Mouse (Mus musculus) CH12.LX (cell line): ENCODE measurements at regions not wholly inside any gene's neighbourhood (a gene's known extent, or its start where the extent isn't known, plus 50 kb on each side); places are given as distances from the start of the nearest gene placed in this dataset.

Experiments
- DNase-seq: peaks from one replicate; pipeline ENCODE4 v3.0.0-alpha.2; 2013; ENCODE audit errors: extremely low read depth
- H3K27ac ChIP-seq: 2 replicates; pipeline ENCODE4 v1.5.1; 2012; ENCODE audit warnings: low read depth, mild to moderate bottlenecking, control low read depth, moderate library complexity; ENCODE audit not compliant: insufficient read depth
- H3K27me3 ChIP-seq: replicated peaks from 2 replicates; pipeline ENCODE3; 2012; ENCODE audit warnings: inconsistent platforms
- H3K36me3 ChIP-seq, 2 experiments: replicated peaks in 1 of 2; 2 replicates each; pipeline versions ENCODE3 to v1.6.1; 2012; ENCODE audit warnings: inconsistent platforms in 1 of 2, low read length in 1 of 2, mild to moderate bottlenecking in 1 of 2, mixed read lengths in 1 of 2, moderate library complexity in 1 of 2; ENCODE audit not compliant: control insufficient read depth in 1 of 2, insufficient read depth in 1 of 2
- H3K4me1 ChIP-seq, 2 experiments: 2 replicates each; pipeline ENCODE4 v1.6.1; 2012; ENCODE audit warnings: inconsistent platforms in 1 of 2, moderate library complexity in 1 of 2; ENCODE audit not compliant: insufficient read depth in 2 of 2, control insufficient read depth in 1 of 2
- H3K4me2 ChIP-seq: 2 replicates; pipeline ENCODE4 v1.6.1; 2012; ENCODE audit warnings: low read depth, mild to moderate bottlenecking, control low read depth; ENCODE audit not compliant: poor library complexity, insufficient read depth, severe bottlenecking
- H3K4me3 ChIP-seq, 3 experiments: fragments of 150-350 bp in 1 of 3; sonication (generic) in 1 of 3; replicated peaks in 1 of 3; 2 replicates each; pipeline versions ENCODE3 to v1.5.1; 2011 to 2012; ENCODE audit warnings: low read depth in 2 of 3, low read length in 2 of 3, mild to moderate bottlenecking in 2 of 3, moderate library complexity in 2 of 3, control low read depth in 1 of 3, improper control_type of control experiment in 1 of 3, inconsistent platforms in 1 of 3, mixed read lengths in 1 of 3; ENCODE audit not compliant: poor library complexity in 1 of 3
- H3K79me2 ChIP-seq: replicated peaks from 2 replicates; pipeline ENCODE4 v1.6.1; 2012; ENCODE audit warnings: mild to moderate bottlenecking, moderate library complexity; ENCODE audit not compliant: control insufficient read depth, poor library complexity, insufficient read depth, severe bottlenecking; ENCODE audit errors: extremely low read depth
- H3K9ac ChIP-seq: 2 replicates; pipeline ENCODE4 v1.6.1; 2012; ENCODE audit warnings: low read depth, mild to moderate bottlenecking, control low read depth, moderate library complexity; ENCODE audit not compliant: insufficient read depth
- H3K9me3 ChIP-seq: replicated peaks from 2 replicates; pipeline ENCODE3; 2012; ENCODE audit warnings: low read length, inconsistent platforms, mixed read lengths
- CHD1 ChIP-seq: IDR thresholded peaks from 2 replicates; pipeline ENCODE4 v1.6.1; 2012; ENCODE audit warnings: low read depth, low read length, improper control_type of control experiment, inconsistent platforms
- E2F4 ChIP-seq: IDR thresholded peaks from 2 replicates; pipeline ENCODE4 v1.6.1; 2011; ENCODE audit warnings: low read depth, low read length, improper control_type of control experiment; ENCODE audit not compliant: insufficient replicate concordance
- HCFC1 ChIP-seq: IDR thresholded peaks from 2 replicates; pipeline ENCODE4 v1.6.1; 2012; ENCODE audit warnings: low read depth, mild to moderate bottlenecking, inconsistent platforms, low read length, improper control_type of control experiment
- JUN ChIP-seq: IDR thresholded peaks from 2 replicates; pipeline ENCODE4 v1.6.1; 2011; ENCODE audit warnings: low read depth, mild to moderate bottlenecking, low read length, improper control_type of control experiment, moderate library complexity; ENCODE audit not compliant: insufficient read depth
- KAT2A ChIP-seq: IDR thresholded peaks from 2 replicates; pipeline ENCODE4 v1.6.1; 2012; ENCODE audit warnings: low read length, improper control_type of control experiment, inconsistent platforms; ENCODE audit not compliant: insufficient replicate concordance
- MAX ChIP-seq: IDR thresholded peaks from 2 replicates; pipeline ENCODE4 v1.6.1; 2011; ENCODE audit warnings: low read length, improper control_type of control experiment
- MXI1 ChIP-seq: IDR thresholded peaks from 2 replicates; pipeline ENCODE4 v1.6.1; 2011; ENCODE audit warnings: mild to moderate bottlenecking, low read depth, low read length, improper control_type of control experiment
- MYC ChIP-seq: IDR thresholded peaks from 2 replicates; pipeline ENCODE4 v1.6.1; 2011; ENCODE audit warnings: low read depth, mild to moderate bottlenecking, improper control_type of control experiment, low read length
- POLR2AphosphoS2 ChIP-seq: IDR thresholded peaks from 2 replicates; pipeline ENCODE4 v1.6.1; 2011; ENCODE audit warnings: low read depth, low read length, improper control_type of control experiment
- RAD21 ChIP-seq: IDR thresholded peaks from 2 replicates; pipeline ENCODE4 v1.6.1; 2011; ENCODE audit warnings: low read depth, mild to moderate bottlenecking, low read length, improper control_type of control experiment, moderate library complexity
- RCOR1 ChIP-seq: conservative IDR thresholded peaks from 2 replicates; pipeline ENCODE4 v1.6.1; 2012; ENCODE audit warnings: low read depth, mild to moderate bottlenecking, inconsistent platforms, low read length, improper control_type of control experiment
- SIN3A ChIP-seq: IDR thresholded peaks from 2 replicates; pipeline ENCODE4 v1.6.1; 2012; ENCODE audit warnings: low read length, improper control_type of control experiment, inconsistent platforms
- SMC3 ChIP-seq: IDR thresholded peaks from 2 replicates; pipeline ENCODE4 v1.6.1; 2011; ENCODE audit warnings: low read depth, low read length, improper control_type of control experiment
- TBP ChIP-seq: conservative IDR thresholded peaks from 2 replicates; pipeline ENCODE4 v1.6.1; 2011; ENCODE audit warnings: low read depth, low read length, improper control_type of control experiment
- TCF12 ChIP-seq: IDR thresholded peaks from 2 replicates; pipeline ENCODE4 v1.6.1; 2014; ENCODE audit warnings: low read depth, mild to moderate bottlenecking, inconsistent platforms, low read length, improper control_type of control experiment
- USF1 ChIP-seq: IDR thresholded peaks from 2 replicates; pipeline ENCODE4 v1.6.1; 2014; ENCODE audit warnings: low read depth, mild to moderate bottlenecking, inconsistent platforms, low read length, improper control_type of control experiment
- USF2 ChIP-seq: conservative IDR thresholded peaks from 2 replicates; pipeline ENCODE4 v1.6.1; 2011; ENCODE audit warnings: low read depth, low read length, improper control_type of control experiment
- ZMIZ1 ChIP-seq: IDR thresholded peaks from 2 replicates; pipeline ENCODE4 v1.6.1; 2012; ENCODE audit warnings: low read depth, mild to moderate bottlenecking, inconsistent platforms, low read length, improper control_type of control experiment
- ZNF384 ChIP-seq: IDR thresholded peaks from 2 replicates; pipeline ENCODE4 v1.6.1; 2012; ENCODE audit warnings: low read depth, low read length, improper control_type of control experiment, inconsistent platforms
- dilution Hi-C: fragments of 300-500 bp; cut with MboI; formaldehyde crosslinking; loops from 2 replicates; pipeline ENCODE4 v1.14.3; 2020; ENCODE audit warnings: low sequenced_read_pairs; ENCODE audit not compliant: extremely low pct_unique_long_range_greater_than_20kb, extremely low pct_ligation_motif_present
- in situ Hi-C: fragments of 300-500 bp; cut with MboI; formaldehyde crosslinking; loops from 3 replicates; pipeline ENCODE4 v1.14.3; 2019; ENCODE audit warnings: low sequenced_read_pairs, low pct_ligation_motif_present, low pct_unique_long_range_greater_than_20kb, mixed read lengths

DNA sequence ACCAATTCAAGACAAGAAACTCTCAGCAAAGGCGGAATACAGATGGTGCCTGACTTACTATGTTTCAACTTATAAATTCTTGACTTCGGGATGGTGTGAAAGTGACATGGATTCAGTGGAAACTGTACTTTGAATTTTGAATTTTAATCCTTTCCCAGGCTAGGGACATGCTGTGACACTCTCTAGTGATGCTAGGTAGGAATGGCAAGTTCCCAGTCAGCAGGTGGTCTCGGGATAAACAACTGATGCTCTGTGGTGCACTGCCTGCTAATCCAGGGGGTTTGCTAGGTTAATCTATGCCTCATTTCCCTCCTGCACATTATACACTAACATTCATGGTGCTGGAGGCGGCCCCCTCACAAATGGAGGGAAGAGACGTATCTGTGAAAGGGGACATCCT is 175.0 kb upstream of the Tshz3 start:
- in situ Hi-C loops: no loop called here
- no peak for DNase-seq
- Histone ChIP-seq H3K9ac (no peak overlapping the region), H3K4me1 (no peaks in the 10 kb centered on the region), H3K9me3 (peaks cover 63% of the 10 kb centered on the region), H3K36me3 (no peaks in the 10 kb centered on the region), H3K27ac (no peak overlapping the region), H3K4me3 (no peak overlapping the region), H3K4me2 (no peak overlapping the region), H3K27me3 (no peaks in the 10 kb centered on the region), H3K79me2 (no peaks in the 10 kb centered on the region)
- dilution Hi-C loops: no loop called here
- no peak for TF ChIP-seq POLR2AphosphoS2
- TF ChIP-seq JUN: no peak
- TF ChIP-seq KAT2A: no peak
- TF ChIP-seq ZNF384: no peak
- TF ChIP-seq MXI1: no peak
- TF ChIP-seq HCFC1: no peak
- TF ChIP-seq RAD21: no peak
- no peak for TF ChIP-seq TCF12
- TF ChIP-seq CHD1: no peak
- no peak for TF ChIP-seq MAX
- no peak for TF ChIP-seq SMC3
- no peak for TF ChIP-seq SIN3A
- TF ChIP-seq USF2: no peak
- no peak for TF ChIP-seq USF1
- no peak for TF ChIP-seq ZMIZ1
- no peak for TF ChIP-seq E2F4
- no peak for TF ChIP-seq RCOR1
- TF ChIP-seq TBP: no peak

DNA sequence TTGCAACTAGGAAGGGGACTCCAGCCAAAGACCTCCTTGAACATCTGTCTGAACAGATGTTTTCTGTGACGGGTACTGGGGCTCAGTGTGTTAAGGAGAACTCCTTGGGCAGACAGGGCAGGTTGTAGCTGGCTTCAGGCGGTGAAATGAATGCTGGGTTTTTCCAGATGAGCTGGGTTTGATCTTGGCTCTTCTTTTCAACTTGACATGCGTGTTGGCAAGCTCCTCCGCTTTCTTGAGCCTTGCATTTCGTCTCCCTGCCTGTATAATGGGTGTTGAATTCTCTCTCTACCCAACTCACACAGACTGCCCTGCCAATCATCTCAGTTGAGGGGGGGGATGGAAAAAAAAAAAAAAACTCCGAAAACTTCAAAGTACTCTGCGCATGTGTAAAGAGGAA is 171.8 kb upstream of the Tshz3 start:
- TF ChIP-seq ZMIZ1 (no peak), SMC3 (no peak), KAT2A (no peak), RCOR1 (no peak), MYC (no peak)
- TF ChIP-seq, all 38 proteins: peak for 0
- no peak for DNase-seq
- H3K4me1 ChIP-seq: no peaks in the 10 kb centered on the region
- no peaks in the 10 kb centered on the region for H3K36me3 ChIP-seq
- in situ Hi-C loops: no loop called here
- no peaks in the 10 kb centered on the region for H3K27me3 ChIP-seq
- no peak overlapping the region for H3K4me3 ChIP-seq
- H3K79me2 ChIP-seq: no peaks in the 10 kb centered on the region
- H3K4me2 ChIP-seq: no peak overlapping the region
- peaks cover 69% of the 10 kb centered on the region for H3K9me3 ChIP-seq
- H3K27ac ChIP-seq: no peak overlapping the region
- H3K9ac ChIP-seq: no peak overlapping the region
- dilution Hi-C loops: no loop called here
